Mouse (Mus musculus): ENCODE measurements around the gene Gm45808.

DNA sequence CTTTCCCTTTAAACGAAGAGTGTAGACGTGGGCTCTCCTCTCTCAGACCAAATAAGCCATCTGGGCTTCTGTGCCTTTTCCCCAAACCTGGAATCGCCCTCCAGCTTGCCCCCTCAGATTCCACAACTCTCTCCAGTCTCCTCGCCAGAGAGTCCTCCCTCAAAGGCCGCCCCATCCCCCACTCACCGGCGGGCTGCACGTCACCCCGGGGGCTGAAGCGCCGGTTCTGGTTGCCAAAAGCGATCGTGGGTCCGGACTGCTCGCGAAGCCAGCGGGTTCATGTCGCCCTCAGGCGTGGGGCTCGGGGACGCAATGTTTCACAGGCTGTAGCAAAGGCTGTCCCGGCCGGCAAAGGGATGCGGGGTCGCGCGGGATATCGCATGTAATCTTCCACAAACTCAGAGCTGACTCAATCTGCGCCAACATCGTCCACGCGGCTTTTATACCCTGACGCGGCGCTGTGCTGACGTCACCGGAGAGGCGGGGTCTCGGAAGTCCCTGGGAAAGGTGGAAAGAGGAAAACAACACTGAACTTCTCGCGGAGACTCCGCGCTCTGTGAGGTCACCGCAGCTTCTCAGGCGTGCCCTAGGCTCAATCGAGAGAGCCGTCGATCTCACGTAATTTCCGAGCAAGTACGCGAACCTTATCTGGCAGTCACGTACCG lies 39.3 kb upstream of the Gm45808 start, which contains the start of the genes Ppp1r15a and Plekha4:
- TF ChIP-seq CTCF (IDR thresholded peaks at IDR 0.05; ENCODE audit: low read depth, low read length) (no peak), POLR2A (IDR thresholded peaks at IDR 0.05; ENCODE audit: borderline replicate concordance, low read depth, low read length) (peak; percentile 84)
